Mouse (Mus musculus) hindbrain, embryonic 14.5 days (tissue): ENCODE data around the gene Pex11b. TPM values are rescaled to one million over a fixed set of nuclear protein-coding genes. Genes with fewer than 3 reads are reported as not detected.

Experiments used
- ATAC-seq: fragments of 200-750 bp; cut with Nextera tagmentation; 2 replicates; pipeline ENCODE4 v1.8.0; 2017; ENCODE audit warnings: moderate number of reproducible peaks, mild to moderate bottlenecking, moderate TSS enrichment, moderate library complexity; ENCODE audit not compliant: low FRiP score
- DNase-seq: peaks from one replicate; pipeline ENCODE4 v3.0.0-alpha.2; 2015; ENCODE audit warnings: low spot score
- H3K27ac ChIP-seq: fragments of 300-500 bp; sonication (generic); 2 replicates; pipeline ENCODE4 v1.5.1; 2014; ENCODE audit warnings: mild to moderate bottlenecking, moderate library complexity
- H3K27me3 ChIP-seq: fragments of 300-500 bp; sonication (generic); 2 replicates; pipeline ENCODE4 v1.6.1; 2014; ENCODE audit warnings: mild to moderate bottlenecking, low read length, mixed read lengths; ENCODE audit not compliant: control insufficient read depth, insufficient read depth
- H3K36me3 ChIP-seq: fragments of 300-500 bp; sonication (generic); replicated peaks from 2 replicates; pipeline ENCODE4 v1.6.1; 2014; ENCODE audit not compliant: control insufficient read depth, insufficient read depth
- H3K4me1 ChIP-seq: fragments of 300-500 bp; sonication (generic); replicated peaks from 2 replicates; pipeline ENCODE4 v1.6.1; 2014; ENCODE audit warnings: antibody characterized with exemption, low read length, mixed read lengths; ENCODE audit not compliant: control insufficient read depth, insufficient read depth
- H3K4me2 ChIP-seq: fragments of 300-500 bp; sonication (generic); replicated peaks from 2 replicates; pipeline ENCODE4 v1.6.1; 2014; ENCODE audit warnings: mild to moderate bottlenecking, moderate library complexity
- H3K4me3 ChIP-seq: fragments of 300-500 bp; sonication (generic); replicated peaks from 2 replicates; pipeline ENCODE4 v1.5.1; 2014; ENCODE audit warnings: mild to moderate bottlenecking, low read length
- H3K9ac ChIP-seq: fragments of 300-500 bp; sonication (generic); 2 replicates; pipeline ENCODE4 v1.6.1; 2014
- H3K9me3 ChIP-seq: fragments of 300-500 bp; sonication (generic); 2 replicates; pipeline ENCODE4 v1.6.1; 2016; ENCODE audit warnings: low read length; ENCODE audit not compliant: control insufficient read depth
- WGBS: fragments of 180-500 bp; shearing (Covaris S2); extraction: QIAGEN DNeasy Blood & Tissue Kit; methylation state at CpG from one replicate; pipeline ENCODE4 v1.1.7; 2014; 5-methylcytosine and 5-hydroxymethylcytosine counted together
- polyA plus RNA-seq: library from polyadenylated mRNA; unstranded; fragments of >200 nt; fragmentation: Nextera tagmentation; extraction: Ambion mirVana; gene quantifications from 2 replicates; pipeline ENCODE4 v1.2.1, GENCODE M21; 2014

Gene Pex11b
- polyA plus RNA-seq, result 57.0 and 58.2 TPM in 2 replicates

DNA sequence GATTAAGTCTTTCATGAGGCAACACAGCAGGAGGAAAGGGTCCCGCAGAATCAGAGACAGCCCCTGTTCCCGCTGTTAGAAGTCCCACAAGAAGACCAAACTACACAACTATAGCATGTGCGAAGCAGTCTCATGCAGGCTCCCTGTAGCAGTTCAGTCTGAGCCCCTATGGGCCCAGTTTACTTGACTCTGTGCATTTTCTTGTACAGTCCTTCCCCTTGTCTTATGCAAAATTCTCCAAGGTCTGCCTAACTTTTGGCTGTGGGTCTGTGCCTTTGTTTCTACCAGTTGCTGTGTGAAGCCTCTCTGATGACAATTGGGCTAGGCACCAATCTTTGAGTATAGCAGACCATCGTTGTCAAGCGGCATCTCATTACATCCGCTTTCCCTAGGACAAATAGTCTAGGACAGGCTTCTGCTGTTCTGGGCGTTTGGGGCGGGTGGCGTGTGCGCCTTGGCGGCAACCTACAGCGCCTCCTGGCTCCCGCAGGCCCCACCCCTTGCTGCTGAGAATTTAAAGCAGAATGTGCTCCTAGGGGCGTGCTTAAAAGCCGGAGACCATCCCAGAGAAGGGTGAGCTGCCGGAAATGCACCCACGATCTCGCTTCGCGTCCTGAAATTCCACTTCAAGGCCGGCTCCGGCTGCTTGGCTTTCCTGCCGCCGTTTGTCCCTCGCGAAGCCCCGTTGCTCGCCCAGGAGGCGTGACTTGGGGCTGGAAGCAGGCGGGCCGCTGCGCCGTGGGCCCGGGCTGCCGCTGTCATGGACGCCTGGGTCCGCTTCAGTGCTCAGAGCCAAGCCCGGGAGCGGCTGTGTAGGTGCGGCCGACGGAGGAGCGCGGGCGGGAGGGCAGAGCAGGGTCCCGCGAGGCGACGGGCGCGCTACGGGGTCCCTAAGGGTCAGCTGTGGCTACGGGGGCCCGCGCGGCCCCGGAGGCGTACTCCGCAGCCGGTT lies at the start of gene Pex11b, which contains the start of gene Gm42957:
Gene Pex11b, plus strand, starts transcription at position 449 of the 952 bp plus-strand sequence.
Gene Gm42957, plus strand, starts transcription at position 547 of the 952 bp plus-strand sequence.
- DNase-seq (peak; percentile 75), ATAC-seq (peak; percentile 85)
- Histone ChIP-seq H3K4me1 (peaks cover 24% of the 10 kb centered on the region), H3K4me2 (peak within 1 kb of the TSS; percentile 88), H3K9me3 (no peaks in the 10 kb centered on the region), H3K9ac (peak within 1 kb of the TSS; percentile 98), H3K36me3 (peaks cover 62% of the 10 kb centered on the region), H3K4me3 (peak within 1 kb of the TSS; percentile 87), H3K27me3 (no peaks in the 10 kb centered on the region), H3K27ac (peak within 1 kb of the TSS; percentile 80)
- WGBS, result 2% methylated on average over 60 of the region's 60 CpGs

DNA sequence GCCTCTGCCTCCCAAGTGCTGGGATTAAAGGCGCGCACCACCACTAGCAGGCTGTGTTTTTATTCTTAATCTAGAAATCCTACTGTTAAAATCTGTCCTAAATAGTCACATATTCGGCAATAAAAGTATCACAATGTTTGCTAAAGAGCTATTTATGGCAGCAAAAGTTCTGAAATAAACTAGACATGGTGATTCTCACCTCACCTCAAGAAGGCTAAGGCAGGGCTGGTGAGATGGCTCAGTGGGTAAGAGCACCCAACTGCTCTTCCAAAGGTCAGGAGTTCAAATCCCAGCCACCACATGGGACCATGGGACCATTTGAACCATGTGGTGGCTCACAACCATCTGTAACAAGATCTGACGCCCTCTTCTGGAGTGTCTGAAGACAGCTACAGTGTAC lies 44.5 kb upstream of the Pex11b start:
- Histone ChIP-seq H3K4me3 (no peak overlapping the region), H3K4me1 (peaks cover 14% of the 10 kb centered on the region), H3K27me3 (no peaks in the 10 kb centered on the region), H3K4me2 (no peak overlapping the region), H3K27ac (no peak overlapping the region), H3K9ac (no peak overlapping the region), H3K9me3 (no peaks in the 10 kb centered on the region), H3K36me3 (no peaks in the 10 kb centered on the region)
- 84% methylated on average over 4 of the region's 4 CpGs for WGBS
- DNase-seq, result no peak
- no peak for ATAC-seq

DNA sequence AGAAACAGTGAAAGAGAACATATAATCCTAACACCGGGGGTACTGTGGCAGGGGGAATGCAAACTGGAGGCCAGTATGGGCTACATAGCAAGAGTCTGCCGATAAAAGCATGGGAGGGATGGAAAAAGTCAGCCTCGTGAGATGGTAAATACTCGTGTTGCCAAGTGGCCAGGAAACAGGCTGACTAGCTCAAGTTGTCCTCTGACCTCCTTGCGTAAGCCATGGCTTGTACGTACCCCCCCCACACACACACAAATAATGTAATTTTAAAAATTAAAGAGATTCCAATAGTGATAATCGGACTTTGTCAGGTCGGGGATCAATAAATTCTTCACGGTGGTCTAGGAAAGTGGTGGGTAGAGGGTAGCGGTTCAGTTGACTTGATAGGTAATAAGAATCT lies 41.8 kb upstream of the Pex11b start:
- peak overlapping the region; percentile 80 for H3K27ac ChIP-seq
- DNase-seq (peak; percentile 37), ATAC-seq (no peak)
- no peaks in the 10 kb centered on the region for H3K9me3 ChIP-seq
- no peaks in the 10 kb centered on the region for H3K36me3 ChIP-seq
- H3K4me3 ChIP-seq, result peak overlapping the region; percentile 57
- under 1% methylated on average over 10 of the region's 10 CpGs for WGBS
- peaks cover 33% of the 10 kb centered on the region for H3K4me1 ChIP-seq
- peak overlapping the region; percentile 71 for H3K4me2 ChIP-seq
- peak overlapping the region; percentile 68 for H3K9ac ChIP-seq
- H3K27me3 ChIP-seq, result no peaks in the 10 kb centered on the region

DNA sequence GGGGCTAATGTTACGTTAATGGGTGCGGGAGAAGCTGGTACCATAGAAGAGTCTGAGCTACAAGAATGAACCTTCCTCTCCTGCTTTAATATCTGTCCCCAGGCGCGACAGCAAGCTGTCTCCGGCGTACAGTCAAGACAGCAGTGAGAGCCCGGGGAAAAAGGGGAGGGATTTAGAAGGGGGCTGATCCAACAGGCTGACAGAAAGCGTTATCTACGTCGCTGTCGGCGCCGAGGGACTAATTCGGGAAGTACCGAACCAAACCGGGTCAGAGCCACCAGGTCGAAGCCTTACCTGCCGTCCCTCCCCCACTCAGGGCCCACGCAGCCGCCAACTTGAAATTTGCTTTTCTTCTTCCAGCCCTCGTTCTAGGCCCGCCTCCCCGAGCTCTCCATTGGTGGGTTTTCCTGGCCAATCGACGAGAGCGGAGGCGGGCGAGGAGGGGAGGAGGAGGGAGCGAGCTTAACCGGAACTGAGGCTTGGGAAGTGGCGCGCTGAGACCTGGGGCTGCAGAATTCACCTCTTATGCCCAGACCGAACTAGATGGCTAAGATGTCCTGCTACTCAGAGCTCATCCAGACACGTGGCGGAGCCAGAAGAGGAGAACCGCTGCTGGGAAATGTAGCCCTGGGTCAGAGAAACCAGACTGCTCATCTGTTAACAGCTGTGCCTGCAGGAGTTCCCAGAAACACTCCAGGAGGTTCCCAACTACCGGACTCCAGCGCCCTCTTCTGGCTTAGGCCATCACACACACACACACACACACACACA lies 41.2 kb upstream of the Pex11b start, which contains the start of gene Polr3gl:
Gene Polr3gl, minus strand, starts transcription at position 392 of the 771 bp plus-strand sequence.
- H3K9me3 ChIP-seq, result no peaks in the 10 kb centered on the region
- peaks cover 37% of the 10 kb centered on the region for H3K4me1 ChIP-seq
- H3K4me3 ChIP-seq, result peak within 1 kb of the TSS; percentile 57
- H3K27ac ChIP-seq, result peak within 1 kb of the TSS; percentile 80
- WGBS, result under 1% methylated on average over 37 of the region's 38 CpGs
- peak; percentile 89 for DNase-seq
- ATAC-seq, result peak; percentile 86
- H3K9ac ChIP-seq, result peak within 1 kb of the TSS; percentile 68
- peak within 1 kb of the TSS; percentile 71 for H3K4me2 ChIP-seq
- no peaks in the 10 kb centered on the region for H3K27me3 ChIP-seq
- no peaks in the 10 kb centered on the region for H3K36me3 ChIP-seq

DNA sequence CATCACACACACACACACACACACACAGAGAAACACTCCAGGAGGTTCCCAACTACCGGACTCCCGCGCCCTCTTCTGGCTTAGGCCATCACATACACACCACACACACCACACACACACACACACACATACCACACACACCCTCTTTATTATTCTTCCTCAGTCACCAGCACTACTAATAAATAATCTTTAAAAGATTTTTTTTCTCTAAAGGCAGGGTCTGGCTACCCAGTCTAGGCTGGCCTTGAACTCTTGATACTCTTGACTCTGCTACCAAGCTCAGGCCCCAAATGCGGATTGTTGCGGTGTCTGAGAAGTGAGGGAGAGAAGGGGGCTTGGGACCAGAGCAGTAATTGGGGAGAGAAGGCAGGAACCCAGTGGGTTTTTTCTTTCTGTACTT lies 40.3 kb upstream of the Pex11b start:
- no peaks in the 10 kb centered on the region for H3K36me3 ChIP-seq
- no peaks in the 10 kb centered on the region for H3K27me3 ChIP-seq
- ATAC-seq (no peak), DNase-seq (no peak)
- H3K9ac ChIP-seq, result no peak overlapping the region
- WGBS, result 64% methylated on average over 5 of the region's 5 CpGs
- no peak overlapping the region for H3K4me3 ChIP-seq
- H3K4me1 ChIP-seq, result peaks cover 40% of the 10 kb centered on the region
- no peak overlapping the region for H3K27ac ChIP-seq
- no peaks in the 10 kb centered on the region for H3K9me3 ChIP-seq
- no peak overlapping the region for H3K4me2 ChIP-seq

DNA sequence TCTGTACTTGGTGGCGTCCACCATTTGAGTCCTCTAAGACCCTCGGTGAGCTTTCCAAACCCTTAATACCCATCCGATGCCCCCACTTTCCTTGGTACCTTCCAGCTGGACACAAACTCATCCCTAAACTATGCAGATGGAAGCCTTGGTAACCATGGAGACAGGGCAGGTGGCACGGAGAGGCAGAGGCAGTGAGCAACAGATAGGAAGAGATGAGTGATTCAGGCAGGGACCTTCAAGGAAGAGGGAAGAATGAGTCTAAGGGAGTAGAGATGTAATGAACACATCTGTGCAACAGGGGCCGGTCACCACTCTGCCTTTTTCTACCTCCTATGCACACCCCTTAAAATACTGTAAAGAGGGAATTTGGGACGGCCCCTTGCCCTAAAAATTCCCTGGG lies 39.5 kb upstream of the Pex11b start:
- Histone ChIP-seq H3K4me2 (peak overlapping the region; percentile 92), H3K4me1 (peaks cover 46% of the 10 kb centered on the region), H3K27me3 (no peaks in the 10 kb centered on the region), H3K36me3 (no peaks in the 10 kb centered on the region), H3K4me3 (peak overlapping the region; percentile 49), H3K27ac (0 out of 2 replicates have a peak overlapping the region, but pooled peaks have one; percentile 27), H3K9me3 (no peaks in the 10 kb centered on the region), H3K9ac (peak overlapping the region; percentile 76)
- no peak for DNase-seq
- 19% methylated on average over 6 of the region's 6 CpGs for WGBS
- no peak for ATAC-seq

DNA sequence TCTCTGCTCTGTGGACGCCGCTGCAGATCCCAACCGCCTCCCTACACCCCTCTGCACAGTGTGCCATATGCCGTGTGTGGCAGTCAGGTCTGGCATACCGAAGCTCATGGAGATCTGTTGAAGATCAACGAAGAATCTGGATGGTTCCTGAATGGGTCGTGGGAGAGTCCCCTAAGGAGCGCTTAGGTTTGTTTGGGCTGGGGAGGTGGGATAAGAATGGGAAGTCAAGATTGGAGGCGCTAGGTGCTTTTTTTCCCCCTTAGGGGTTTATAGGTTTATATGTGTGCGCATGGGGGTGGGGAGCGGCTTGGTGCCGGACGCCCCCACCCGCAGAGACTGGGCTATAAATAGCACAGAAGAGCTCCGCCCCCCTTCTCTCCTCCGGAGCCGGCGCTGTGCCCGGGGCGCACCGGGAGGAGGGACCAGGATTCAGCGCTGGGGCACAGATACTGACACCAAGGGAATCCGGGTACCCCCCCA lies 38.9 kb upstream of the Pex11b start, which contains the start of gene Ankrd34a:
Gene Ankrd34a, plus strand, starts transcription at position 409 of the 480 bp plus-strand sequence.
- peak; percentile 56 for DNase-seq
- H3K27ac ChIP-seq, result peak within 1 kb of the TSS; percentile 27
- peak within 1 kb of the TSS; percentile 49 for H3K4me3 ChIP-seq
- no peaks in the 10 kb centered on the region for H3K36me3 ChIP-seq
- H3K9ac ChIP-seq, result peak within 1 kb of the TSS; percentile 76
- no peaks in the 10 kb centered on the region for H3K27me3 ChIP-seq
- ATAC-seq, result no peak
- WGBS, result under 1% methylated on average over 23 of the region's 23 CpGs
- H3K4me2 ChIP-seq, result peak within 1 kb of the TSS; percentile 92
- peaks cover 46% of the 10 kb centered on the region for H3K4me1 ChIP-seq
- H3K9me3 ChIP-seq, result no peaks in the 10 kb centered on the region

DNA sequence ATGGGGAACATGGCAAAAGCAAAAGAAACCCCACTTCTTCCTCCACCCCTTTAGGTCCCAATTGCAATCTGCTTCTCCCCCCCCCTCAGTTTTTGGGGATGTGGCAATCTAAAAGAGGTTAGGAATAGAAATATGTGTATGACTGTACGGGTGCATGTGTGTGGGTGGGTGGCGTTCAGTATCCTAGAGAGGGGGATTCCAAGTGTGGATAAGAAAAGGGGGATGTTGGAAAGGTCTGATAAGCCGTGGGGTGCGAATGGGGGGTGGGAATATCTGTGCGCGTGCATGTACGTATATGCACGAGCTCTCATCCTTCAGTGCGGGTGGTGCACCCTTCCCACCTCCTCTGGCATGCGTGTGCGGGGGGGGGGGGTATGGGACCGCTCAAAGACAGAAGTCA lies 38.3 kb upstream of the Pex11b start:
- no peaks in the 10 kb centered on the region for H3K9me3 ChIP-seq
- no peaks in the 10 kb centered on the region for H3K27me3 ChIP-seq
- DNase-seq, result peak; percentile 32
- H3K27ac ChIP-seq, result peak overlapping the region; percentile 27
- no peak for ATAC-seq
- H3K4me3 ChIP-seq, result peak overlapping the region; percentile 49
- H3K9ac ChIP-seq, result peak overlapping the region; percentile 76
- H3K4me1 ChIP-seq, result peaks cover 46% of the 10 kb centered on the region
- peak overlapping the region; percentile 92 for H3K4me2 ChIP-seq
- no peaks in the 10 kb centered on the region for H3K36me3 ChIP-seq
- WGBS, result under 1% methylated on average over 11 of the region's 12 CpGs
